Mouse (Mus musculus) stomach, embryonic 16.5 days (tissue): ENCODE data around the gene B4galnt3. TPM values are rescaled to one million over a fixed set of nuclear protein-coding genes. Genes with fewer than 3 reads are reported as not detected.

ENCODE experiments used
- ATAC-seq: fragments of 200-750 bp; cut with Nextera tagmentation; 2 replicates; pipeline ENCODE4 v1.8.0; 2017; ENCODE audit warnings: moderate number of reproducible peaks, moderate TSS enrichment; ENCODE audit not compliant: insufficient read depth, low FRiP score
- H3K27ac ChIP-seq: fragments of 300-500 bp; sonication (generic); 2 replicates; pipeline ENCODE4 v1.5.1; 2014; ENCODE audit warnings: low read length
- H3K27me3 ChIP-seq: fragments of 300-500 bp; sonication (generic); 2 replicates; pipeline ENCODE4 v1.6.1; 2014; ENCODE audit warnings: low read length, control low read depth, mixed read lengths; ENCODE audit not compliant: control insufficient read depth, insufficient read depth
- H3K36me3 ChIP-seq: fragments of 300-500 bp; sonication (generic); 2 replicates; pipeline ENCODE4 v1.6.1; 2014; ENCODE audit warnings: low read length; ENCODE audit not compliant: control insufficient read depth, insufficient read depth
- H3K4me1 ChIP-seq: fragments of 300-500 bp; sonication (generic); 2 replicates; pipeline ENCODE4 v1.6.1; 2014; ENCODE audit warnings: low read length, control low read depth, mixed read lengths; ENCODE audit not compliant: control insufficient read depth, insufficient read depth
- H3K4me2 ChIP-seq: fragments of 300-500 bp; sonication (generic); 2 replicates; pipeline ENCODE4 v1.6.1; 2014; ENCODE audit warnings: low read depth, low read length, mixed read lengths
- H3K4me3 ChIP-seq: fragments of 300-500 bp; sonication (generic); replicated peaks from 2 replicates; pipeline ENCODE4 v1.5.1; 2014; ENCODE audit warnings: mild to moderate bottlenecking, low read length
- H3K9ac ChIP-seq: fragments of 300-500 bp; sonication (generic); 2 replicates; pipeline ENCODE4 v1.6.1; 2014; ENCODE audit warnings: low read length
- H3K9me3 ChIP-seq: fragments of 300-500 bp; sonication (generic); replicated peaks from 2 replicates; pipeline ENCODE4 v1.6.1; 2016; ENCODE audit warnings: low read length, control low read depth; ENCODE audit not compliant: control insufficient read depth
- WGBS: fragments of 180-500 bp; shearing (Covaris S2); extraction: QIAGEN DNeasy Blood & Tissue Kit; methylation state at CpG from one replicate; pipeline ENCODE4 v1.1.7; 2014; 5-methylcytosine and 5-hydroxymethylcytosine counted together
- polyA plus RNA-seq: library from polyadenylated mRNA; unstranded; fragments of >200 nt; fragmentation: Nextera tagmentation; extraction: Ambion mirVana; gene quantifications from 2 replicates; pipeline ENCODE4 v1.2.1, GENCODE M21; 2015

B4galnt3 gene
- polyA plus RNA-seq, 1 experiment from 2014 or later = 0.68 TPM

DNA sequence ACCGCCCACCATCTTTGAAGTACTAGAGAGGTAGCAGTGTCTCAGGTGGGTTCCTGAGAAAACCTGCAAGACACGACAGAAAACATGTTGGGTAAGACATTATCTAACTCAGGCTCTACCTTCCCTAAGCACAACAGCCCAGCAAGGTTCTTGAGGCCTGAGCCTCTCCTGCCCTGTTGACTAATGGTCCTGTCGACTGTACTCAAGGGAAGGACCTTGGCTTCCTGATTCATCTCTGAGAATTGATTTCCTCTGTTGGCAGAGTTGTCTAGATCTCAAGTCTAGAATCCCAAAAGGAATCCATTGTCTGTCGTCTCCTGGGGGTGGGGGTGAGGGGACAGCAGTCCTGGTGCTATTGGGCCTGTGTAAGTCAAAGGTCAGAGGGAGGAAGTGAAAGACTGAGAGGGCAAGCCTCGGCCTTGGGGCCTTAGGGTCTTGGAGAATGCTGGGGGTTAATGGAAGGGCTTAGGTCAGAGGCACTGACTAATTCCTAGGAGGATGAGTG, 37.9 kb downstream of the B4galnt3 start:
- WGBS = 65% methylated on average over 5 of the region's 5 CpGs
- Histone ChIP-seq H3K4me3 (no peak overlapping the region), H3K36me3 (no peaks in the 10 kb centered on the region), H3K9me3 (no peaks in the 10 kb centered on the region), H3K4me1 (peaks cover 5% of the 10 kb centered on the region; the same call in 1 of the 2 replicates), H3K27ac (no peak overlapping the region), H3K9ac (no peak overlapping the region), H3K4me2 (no peak overlapping the region), H3K27me3 (no peaks in the 10 kb centered on the region)
- no peak for ATAC-seq

DNA sequence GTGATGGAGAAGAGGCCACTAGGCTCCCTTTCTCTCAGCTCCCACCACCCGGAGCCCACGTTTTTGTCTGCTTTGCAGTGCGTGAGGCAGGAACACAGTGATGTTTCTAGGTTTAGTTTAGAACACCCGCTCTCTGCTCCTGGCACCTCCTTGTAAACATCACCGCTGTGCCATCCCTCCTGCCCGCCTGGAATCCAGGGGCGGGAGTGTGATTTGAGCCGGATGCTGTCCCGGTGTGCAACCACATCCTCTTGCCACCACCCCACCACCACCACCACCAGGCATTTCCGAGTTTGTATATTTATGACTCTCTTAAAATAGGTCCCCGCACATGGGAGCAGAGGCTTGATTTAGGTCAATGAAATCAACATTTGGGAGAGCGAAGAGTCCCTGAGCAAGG, 38.7 kb downstream of the B4galnt3 start:
- H3K4me2 ChIP-seq = no peak overlapping the region
- no peak overlapping the region for H3K9ac ChIP-seq
- H3K9me3 ChIP-seq = no peaks in the 10 kb centered on the region
- H3K27me3 ChIP-seq = no peaks in the 10 kb centered on the region
- no peak overlapping the region for H3K4me3 ChIP-seq
- ATAC-seq = no peak
- H3K36me3 ChIP-seq = no peaks in the 10 kb centered on the region
- 0 out of 2 replicates have a peak overlapping the region, but pooled peaks have one; percentile 29 for H3K27ac ChIP-seq
- WGBS = 79% methylated on average over 12 of the region's 12 CpGs
- H3K4me1 ChIP-seq = peaks cover 5% of the 10 kb centered on the region; the same call in 1 of the 2 replicates

GRCm38 (mm10) chr6:120255144-120255543, 39.2 kb downstream of the B4galnt3 start:
- Histone ChIP-seq H3K4me2 (no peak overlapping the region), H3K27me3 (no peaks in the 10 kb centered on the region), H3K36me3 (no peaks in the 10 kb centered on the region), H3K4me1 (peaks cover 5% of the 10 kb centered on the region; the same call in 1 of the 2 replicates), H3K9me3 (no peaks in the 10 kb centered on the region), H3K4me3 (no peak overlapping the region), H3K9ac (no peak overlapping the region), H3K27ac (peak overlapping the region; percentile 29; the same call in 1 of the 2 replicates)
- 45% methylated on average over 4 of the region's 4 CpGs for WGBS
- ATAC-seq = no peak

- 32% methylated on average over 4 of the region's 4 CpGs for WGBS
These were observed 39.7 kb downstream of the B4galnt3 start for GRCm38 (mm10) chr6:120254640-120255039.

DNA sequence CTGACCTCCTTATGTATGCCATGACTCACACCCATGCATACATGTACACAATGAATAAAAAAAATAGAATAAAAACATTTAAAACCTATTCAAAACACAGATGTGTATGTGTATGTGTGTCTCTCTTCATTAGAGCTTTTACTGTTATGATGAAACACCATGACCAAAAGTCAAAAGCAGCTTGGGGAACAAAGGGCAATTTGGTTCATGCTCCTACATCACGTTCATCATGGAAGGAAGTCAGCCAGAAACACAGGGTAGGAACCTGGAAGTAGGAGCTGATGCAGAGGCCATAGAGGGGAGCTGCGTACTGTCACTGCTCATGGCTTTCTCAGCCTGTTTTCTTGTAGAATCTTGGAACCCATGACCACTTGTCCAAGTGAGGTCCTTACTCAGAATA, 41.6 kb downstream of the B4galnt3 start:
- H3K9me3 ChIP-seq = no peaks in the 10 kb centered on the region
- H3K4me1 ChIP-seq = peaks cover 5% of the 10 kb centered on the region; the same call in 1 of the 2 replicates
- H3K9ac ChIP-seq = no peak overlapping the region
- no peak overlapping the region for H3K4me2 ChIP-seq
- WGBS = 88% methylated on average over 2 of the region's 2 CpGs
- ATAC-seq = no peak
- H3K4me3 ChIP-seq = no peak overlapping the region
- H3K27me3 ChIP-seq = no peaks in the 10 kb centered on the region
- no peak overlapping the region for H3K27ac ChIP-seq
- H3K36me3 ChIP-seq = no peaks in the 10 kb centered on the region

More at GRCm38 (mm10) chr6:120254640-120255039, 39.7 kb downstream of the B4galnt3 start:
- peak overlapping the region; percentile 29; the same call in 1 of the 2 replicates for H3K27ac ChIP-seq
- H3K9me3 ChIP-seq = no peaks in the 10 kb centered on the region
- peaks cover 5% of the 10 kb centered on the region; the same call in 1 of the 2 replicates for H3K4me1 ChIP-seq
- ATAC-seq = peak; percentile 41; the same call in 1 of the 2 replicates
- no peak overlapping the region for H3K4me2 ChIP-seq
- H3K36me3 ChIP-seq = no peaks in the 10 kb centered on the region
- no peaks in the 10 kb centered on the region for H3K27me3 ChIP-seq
- no peak overlapping the region for H3K4me3 ChIP-seq
- H3K9ac ChIP-seq = no peak overlapping the region

DNA sequence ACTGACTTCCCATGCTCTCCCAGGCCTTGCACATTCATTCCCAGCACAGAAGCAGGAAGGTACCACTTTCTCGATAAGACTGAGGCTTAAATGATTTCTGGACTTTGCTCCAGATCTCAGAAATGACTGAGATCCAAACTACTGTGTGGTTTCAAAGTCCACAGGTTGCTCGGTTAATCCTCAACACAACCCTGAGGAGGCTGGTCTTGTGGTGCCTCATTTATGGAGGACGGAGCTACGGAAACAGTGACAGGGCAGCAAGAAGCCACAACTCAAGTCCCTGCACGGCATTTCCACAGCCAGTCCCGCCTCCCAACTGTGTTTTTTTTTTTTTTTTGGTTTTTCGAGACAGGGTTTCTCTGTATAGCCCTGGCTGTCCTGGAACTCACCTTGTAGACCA, 43.3 kb downstream of the B4galnt3 start:
- Histone ChIP-seq H3K9me3 (no peaks in the 10 kb centered on the region), H3K4me3 (no peak overlapping the region), H3K9ac (no peak overlapping the region), H3K27me3 (no peaks in the 10 kb centered on the region), H3K36me3 (no peaks in the 10 kb centered on the region), H3K4me2 (no peak overlapping the region), H3K27ac (no peak overlapping the region), H3K4me1 (peaks cover 5% of the 10 kb centered on the region; the same call in 1 of the 2 replicates)
- 72% methylated on average over 7 of the region's 7 CpGs for WGBS
- peak; percentile 65 for ATAC-seq

GRCm38 (mm10) chr6:120249831-120250230, 44.5 kb downstream of the B4galnt3 start:
- H3K9me3 ChIP-seq = no peaks in the 10 kb centered on the region
- H3K9ac ChIP-seq = no peak overlapping the region
- no peak for ATAC-seq
- peaks cover under 1% of the 10 kb centered on the region; the same call in 1 of the 2 replicates for H3K4me1 ChIP-seq
- H3K36me3 ChIP-seq = no peaks in the 10 kb centered on the region
- no peak overlapping the region for H3K27ac ChIP-seq
- H3K4me3 ChIP-seq = no peak overlapping the region
- no peak overlapping the region for H3K4me2 ChIP-seq
- H3K27me3 ChIP-seq = no peaks in the 10 kb centered on the region
- 69% methylated on average over 5 of the region's 5 CpGs for WGBS

DNA sequence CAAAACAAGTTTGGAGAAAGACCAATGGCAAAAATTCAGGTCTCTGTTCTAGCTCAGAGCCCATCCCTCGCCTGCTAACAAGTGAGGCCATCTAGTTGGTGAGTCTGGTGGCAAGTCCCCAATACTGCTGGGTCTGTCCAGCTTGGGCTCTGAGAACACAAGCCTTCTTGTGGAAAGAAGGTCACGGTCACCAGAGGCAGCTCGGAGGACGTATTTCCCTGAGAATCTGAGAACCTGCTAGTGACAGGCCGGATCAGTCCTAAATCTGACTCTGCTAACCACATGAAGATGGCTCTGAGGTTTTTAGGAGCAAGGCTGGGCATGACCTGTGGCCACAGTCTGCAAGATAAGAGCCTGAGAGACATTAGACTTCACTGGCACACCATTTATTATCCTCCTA, 47.7 kb downstream of the B4galnt3 start:
- 76% methylated on average over 5 of the region's 5 CpGs for WGBS
- no peaks in the 10 kb centered on the region for H3K27me3 ChIP-seq
- no peaks in the 10 kb centered on the region for H3K36me3 ChIP-seq
- H3K27ac ChIP-seq = no peak overlapping the region
- no peak for ATAC-seq
- H3K4me1 ChIP-seq = 0 out of 2 replicates have a peak, but pooled peaks cover 5% of the 10 kb centered on the region
- no peak overlapping the region for H3K9ac ChIP-seq
- H3K4me3 ChIP-seq = no peak overlapping the region
- no peaks in the 10 kb centered on the region for H3K9me3 ChIP-seq
- H3K4me2 ChIP-seq = no peak overlapping the region

- H3K36me3 ChIP-seq = no peaks in the 10 kb centered on the region
- H3K9me3 ChIP-seq = no peaks in the 10 kb centered on the region
- no peak overlapping the region; the same call in 1 of the 2 replicates for H3K9ac ChIP-seq
- 0 out of 2 replicates have a peak, but pooled peaks cover 9% of the 10 kb centered on the region for H3K4me1 ChIP-seq
- ATAC-seq = no peak
- H3K4me2 ChIP-seq = no peak overlapping the region
- no peak overlapping the region for H3K27ac ChIP-seq
- H3K4me3 ChIP-seq = no peak overlapping the region
- 63% methylated on average over 8 of the region's 8 CpGs for WGBS
- no peaks in the 10 kb centered on the region for H3K27me3 ChIP-seq
These were observed 51.1 kb downstream of the B4galnt3 start for GRCm38 (mm10) chr6:120243250-120243649.
